ENCODE assay signal across 8 mouse cellular contexts in the genomic region with DNA sequence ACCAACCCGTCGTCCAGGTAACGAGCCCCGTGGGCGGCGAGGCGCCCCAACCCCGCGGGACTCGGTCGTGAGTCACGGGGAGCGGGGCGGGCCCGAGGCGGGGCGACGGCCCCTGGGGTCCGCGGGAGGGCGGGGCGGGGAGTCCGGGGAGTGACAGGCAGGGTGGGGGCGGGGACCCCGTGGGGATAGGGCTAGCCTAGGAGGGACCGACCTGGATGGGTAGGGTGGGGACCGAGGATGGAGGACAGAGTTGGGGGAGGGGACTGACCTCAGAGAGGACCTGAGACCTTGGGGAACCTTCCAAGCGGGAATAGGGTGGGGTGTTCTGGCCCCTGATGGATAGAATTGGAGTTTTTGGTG. TPM values are rescaled to one million over a fixed set of nuclear protein-coding genes. Genes with fewer than 3 reads are reported as not detected.
A peak's percentile ranks its signal among the peaks of the same experiment; 100 is the strongest.
DNase-seq lines count a peak whose midpoint lies in the region; ATAC-seq and TF ChIP-seq lines count a peak whose summit lies in the region.

No protein-coding gene starts in this region.

- peak overlapping the region; percentile 65 for H3K4me2 ChIP-seq in lung, postnatal 0 days (replicated peaks; ENCODE audit: low read depth, low read length)
- H3K4me2 ChIP-seq in limb, embryonic 11.5 days (ENCODE audit: low read depth, severe bottlenecking), result peak overlapping the region; percentile 61

- no peak overlapping the region for H3K27ac ChIP-seq in lung, postnatal 0 days (ENCODE audit: low read length)
- H3K27ac ChIP-seq in forebrain, embryonic 10.5 days, result peak overlapping the region; percentile 92
- H3K27ac ChIP-seq in limb, embryonic 11.5 days (replicated peaks; ENCODE audit: low read depth, low read length), result no peak overlapping the region
- H3K27ac ChIP-seq in olfactory bulb, adult 2 months (ENCODE audit: insufficient read depth, low read depth, low read length), result peak overlapping the region; percentile 37; the same call in 1 of the 2 replicates

- H3K9me3 ChIP-seq in lung, postnatal 0 days (ENCODE audit: low read length), result no peaks in the 10 kb centered on the region
- H3K9me3 ChIP-seq in forebrain, embryonic 10.5 days, result no peaks in the 10 kb centered on the region
- H3K9me3 ChIP-seq in limb, embryonic 11.5 days (ENCODE audit: control insufficient read depth, low read length), result no peaks in the 10 kb centered on the region

- no peaks in the 10 kb centered on the region; the same call in 1 of the 2 replicates for H3K4me1 ChIP-seq in lung, postnatal 0 days (ENCODE audit: insufficient read depth, low read depth, low read length)
- H3K4me1 ChIP-seq in forebrain, embryonic 10.5 days, result peaks cover 55% of the 10 kb centered on the region
- 0 out of 2 replicates have a peak, but pooled peaks cover 3% of the 10 kb centered on the region for H3K4me1 ChIP-seq in limb, embryonic 11.5 days (ENCODE audit: control insufficient read depth, insufficient read depth, low read length)
- peaks cover 44% of the 10 kb centered on the region for H3K4me1 ChIP-seq in olfactory bulb, adult 2 months (ENCODE audit: control insufficient read depth, insufficient read depth, low read length)

- H3K27me3 ChIP-seq in lung, postnatal 0 days (replicated peaks; ENCODE audit: insufficient read depth, low read length), result peaks cover 24% of the 10 kb centered on the region
- peaks cover 68% of the 10 kb centered on the region for H3K27me3 ChIP-seq in forebrain, embryonic 10.5 days (ENCODE audit: poor library complexity, severe bottlenecking)
- H3K27me3 ChIP-seq in limb, embryonic 11.5 days (ENCODE audit: control insufficient read depth, insufficient read depth, low read length), result peaks cover 28% of the 10 kb centered on the region

- H3K9ac ChIP-seq in lung, postnatal 0 days (replicated peaks; ENCODE audit: low read depth), result peak overlapping the region; percentile 13
- H3K9ac ChIP-seq in limb, embryonic 11.5 days (ENCODE audit: low read length), result peak overlapping the region; percentile 69

- no peak for TF ChIP-seq POLR2A in olfactory bulb, adult 2 months (IDR thresholded peaks at IDR 0.05; ENCODE audit: insufficient read depth, low read depth, low read length)

- TF ChIP-seq CTCF in lung, postnatal 0 days (IDR thresholded peaks at IDR 0.05), result no peak
- no peak for TF ChIP-seq CTCF in olfactory bulb, adult 2 months (IDR thresholded peaks at IDR 0.05; ENCODE audit: insufficient read depth, low read depth, low read length)

- ATAC-seq in lung, postnatal 0 days, result no peak; the same call in 1 of the 2 replicates
- peak; percentile 40; the same call in 1 of the 2 replicates for ATAC-seq in limb, embryonic 11.5 days (ENCODE audit: insufficient number of reproducible peaks, low FRiP score, low TSS enrichment, low read depth)
- no peak for ATAC-seq in frontal cortex, adult (ENCODE audit: low TSS enrichment)

- WGBS in lung, postnatal 0 days, result under 1% methylated on average over 18 of the region's 28 CpGs
- under 1% methylated on average over 28 of the region's 28 CpGs for WGBS in forebrain, embryonic 10.5 days
- 2% methylated on average over 24 of the region's 28 CpGs for WGBS in limb, embryonic 11.5 days
- under 1% methylated on average over 25 of the region's 28 CpGs for WGBS in olfactory bulb, adult 2 months

- H3K36me3 ChIP-seq in lung, postnatal 0 days (ENCODE audit: insufficient read depth, low read length), result no peaks in the 10 kb centered on the region
- H3K36me3 ChIP-seq in forebrain, embryonic 10.5 days (replicated peaks), result no peaks in the 10 kb centered on the region
- no peaks in the 10 kb centered on the region for H3K36me3 ChIP-seq in limb, embryonic 11.5 days (ENCODE audit: control insufficient read depth, insufficient read depth, low read length)

- peak overlapping the region; percentile 60 for H3K4me3 ChIP-seq in lung, postnatal 0 days (ENCODE audit: low read depth, low read length)
- H3K4me3 ChIP-seq in forebrain, embryonic 10.5 days, result peak overlapping the region; percentile 87
- peak overlapping the region; percentile 73 for H3K4me3 ChIP-seq in limb, embryonic 11.5 days (ENCODE audit: low read depth, low read length)
- H3K4me3 ChIP-seq in olfactory bulb, adult 2 months (ENCODE audit: insufficient read depth, low read depth, low read length), result peak overlapping the region; percentile 55

- no peak for DNase-seq in lung, postnatal 0 days (ENCODE audit: low spot score)
- no peak for DNase-seq in lung, postnatal 36 days
- no peak for DNase-seq in forebrain, embryonic 10.5 days (ENCODE audit: extremely low spot score, low spot score)
- no peak for DNase-seq in limb, embryonic 11.5 days (ENCODE audit: low spot score)
- no peak for DNase-seq in right cerebral cortex, postnatal 36 days (ENCODE audit: low spot score in 2 of 2)
- no peak for DNase-seq in spleen, adult 18-20 months

- TF ChIP-seq EP300 in lung, postnatal 0 days (IDR thresholded peaks at IDR 0.05), result no peak

RNA-seq across cellular contexts. Expression of a gene that starts 0.3 kb away (rescaled TPM):
- polyA plus RNA-seq in lung, postnatal 0 days (2015; fragmentation: Nextera tagmentation; extraction: Ambion mirVana), result 2.3 and 2.4 TPM in 2 replicates
- polyA plus RNA-seq in forebrain, embryonic 10.5 days (2016; fragmentation: Nextera tagmentation; extraction: Ambion mirVana), result 2.4 and 2.7 TPM in 2 replicates
- polyA plus RNA-seq in limb, embryonic 11.5 days (2014; fragmentation: Nextera tagmentation; extraction: Ambion mirVana), result 3.4 and 4.2 TPM in 2 replicates
- not detected in 2 replicates for polyA plus RNA-seq in olfactory bulb, adult 2 months (2012; ENCODE audit: insufficient read depth, insufficient read length, low replicate concordance, missing spikeins)

RNA-seq across cellular contexts. Expression of a gene that starts 2.6 kb away (rescaled TPM):
- polyA plus RNA-seq in lung, postnatal 0 days (2015; fragmentation: Nextera tagmentation; extraction: Ambion mirVana), result not detected in 2 replicates
- 5.3 and 6.7 TPM in 2 replicates for polyA plus RNA-seq in forebrain, embryonic 10.5 days (2016; fragmentation: Nextera tagmentation; extraction: Ambion mirVana)
- 0.11 and 0.27 TPM in 2 replicates for polyA plus RNA-seq in limb, embryonic 11.5 days (2014; fragmentation: Nextera tagmentation; extraction: Ambion mirVana)
- not detected in 2 replicates for polyA plus RNA-seq in olfactory bulb, adult 2 months (2012; ENCODE audit: insufficient read depth, insufficient read length, low replicate concordance, missing spikeins)

RNA-seq across cellular contexts. Expression of a gene that starts 19.5 kb away (rescaled TPM):
- 1.5 and 1.6 TPM in 2 replicates for polyA plus RNA-seq in lung, postnatal 0 days (2015; fragmentation: Nextera tagmentation; extraction: Ambion mirVana)
- polyA plus RNA-seq in forebrain, embryonic 10.5 days (2016; fragmentation: Nextera tagmentation; extraction: Ambion mirVana), result 3.7 and 5.0 TPM in 2 replicates
- 1.2 and 2.3 TPM in 2 replicates for polyA plus RNA-seq in limb, embryonic 11.5 days (2014; fragmentation: Nextera tagmentation; extraction: Ambion mirVana)
- not detected in 2 replicates for polyA plus RNA-seq in olfactory bulb, adult 2 months (2012; ENCODE audit: insufficient read depth, insufficient read length, low replicate concordance, missing spikeins)

RNA-seq across cellular contexts. Expression of a gene that starts 31.4 kb away (rescaled TPM):
- 0.80 and 0.92 TPM in 2 replicates for polyA plus RNA-seq in lung, postnatal 0 days (2015; fragmentation: Nextera tagmentation; extraction: Ambion mirVana)
- not detected in 2 replicates for polyA plus RNA-seq in forebrain, embryonic 10.5 days (2016; fragmentation: Nextera tagmentation; extraction: Ambion mirVana)
- 0.08 TPM in 1 of 2 replicates, not detected in the other for polyA plus RNA-seq in limb, embryonic 11.5 days (2014; fragmentation: Nextera tagmentation; extraction: Ambion mirVana)
- not detected in 2 replicates for polyA plus RNA-seq in olfactory bulb, adult 2 months (2012; ENCODE audit: insufficient read depth, insufficient read length, low replicate concordance, missing spikeins)

RNA-seq across cellular contexts. Expression of a gene that starts 33.5 kb away (rescaled TPM):
- 132 and 162 TPM in 2 replicates for polyA plus RNA-seq in lung, postnatal 0 days (2015; fragmentation: Nextera tagmentation; extraction: Ambion mirVana)
- polyA plus RNA-seq in forebrain, embryonic 10.5 days (2016; fragmentation: Nextera tagmentation; extraction: Ambion mirVana), result 217 TPM in 2 replicates
- polyA plus RNA-seq in limb, embryonic 11.5 days (2014; fragmentation: Nextera tagmentation; extraction: Ambion mirVana), result 198 and 217 TPM in 2 replicates
- not detected in 2 replicates for polyA plus RNA-seq in olfactory bulb, adult 2 months (2012; ENCODE audit: insufficient read depth, insufficient read length, low replicate concordance, missing spikeins)

Comparison
In these comparisons a context has a peak if more than half of its experiments do, and no peak if none do; other contexts are left out.
1. H3K27ac ChIP-seq: peak in forebrain, embryonic 10.5 days (single experiment) and olfactory bulb, adult 2 months (single experiment); none in lung, postnatal 0 days (single experiment) and limb, embryonic 11.5 days (single experiment).
2. Peak in every context shown above with its lines, with median percentiles within 50 percentile points of each other: H3K4me3 ChIP-seq.